In genomic region chr14:86445139-86445538, GRCm38 (mm10) we compare ENCODE assay signal across 19 mouse cellular contexts.
A peak's percentile ranks its signal among the peaks of the same experiment; 100 is the strongest.
DNase-seq lines count a peak whose midpoint lies in the region; ATAC-seq lines count a peak whose summit lies in the region.
"Had no signal": no experiment of that assay in that cellular context is flagged by ENCODE, and none has a peak within 500 bp of the region (broad histone marks: within the 10 kb centered on the region; RNA-seq: fewer than 3 reads in every experiment).

No protein-coding gene starts in this region.

- DNase-seq in cerebellum, postnatal 4 days (ENCODE audit: low spot score in 2 of 2): no peak
- peak; percentile 7 for DNase-seq in kidney, adult 11 months
- DNase-seq in kidney, postnatal 10 days: no peak
- peak; percentile 43 for DNase-seq in brain, adult 2 months (ENCODE audit: low read depth, low spot score)
- DNase-seq in cerebellum, postnatal 10 days: peak; percentile 77 to 83
- DNase-seq in thymus, postnatal 0 days (ENCODE audit: low spot score): no peak
- DNase-seq: adrenal gland, postnatal 10 days; forebrain, postnatal 0 days; gastrocnemius, postnatal 25 days; heart, adult 2 months; heart, postnatal 4 days; layer of hippocampus, postnatal 36 days; lung, embryonic 14.5 days; lung, postnatal 4 days; retina, postnatal 1 day; thymus, postnatal 36 days had no signal

- peak; percentile 75 for ATAC-seq in cerebellum, adult (ENCODE audit: insufficient number of reproducible peaks, low FRiP score, low TSS enrichment)
- ATAC-seq: activated CD4-positive, CD25-positive, alpha-beta regulatory T cell, adult 4 months; forebrain, postnatal 0 days; midbrain, embryonic 15.5 days had no signal

Comparison
In these comparisons a context has a peak if more than half of its experiments do, and no peak if none do; other contexts are left out.
1. DNase-seq: peak in kidney, adult 11 months (single experiment), brain, adult 2 months (single experiment) and cerebellum, postnatal 10 days (2 of 2); none in cerebellum, postnatal 4 days (0 of 2), kidney, postnatal 10 days (single experiment) and thymus, postnatal 0 days (single experiment).